Mouse (Mus musculus) gastrocnemius, postnatal 14 days (tissue): ENCODE results near the gene Coro1a. TPM values are rescaled to one million over a fixed set of nuclear protein-coding genes. Genes with fewer than 3 reads are reported as not detected.
A peak's percentile ranks its signal among the peaks of the same experiment; 100 is the strongest.
"Not testable (repeated sequence)": the region's sequence is repeated elsewhere in the genome, so short reads cannot be mapped to it uniquely, and the experiment has no call there.

Experiments
- DNase-seq: peaks from one replicate; pipeline ENCODE4 v3.0.0; 2021; ENCODE audit warnings: mixed read lengths
- intact Hi-C: fragments of 180-260 bp; cut with DNase I; formaldehyde crosslinking; loops from one replicate; pipeline ENCODE4 v1.15.1; 2025; ENCODE audit warnings: low total_unique reads
- total RNA-seq, 2 experiments: library from RNA; stranded (reverse); gene quantifications; 2 replicates each; pipeline ENCODE4 v1.2.3; 2021

Coro1a gene
- total RNA-seq, 2 experiments from 2014 or later: 2.7 to 3.6 TPM

DNA sequence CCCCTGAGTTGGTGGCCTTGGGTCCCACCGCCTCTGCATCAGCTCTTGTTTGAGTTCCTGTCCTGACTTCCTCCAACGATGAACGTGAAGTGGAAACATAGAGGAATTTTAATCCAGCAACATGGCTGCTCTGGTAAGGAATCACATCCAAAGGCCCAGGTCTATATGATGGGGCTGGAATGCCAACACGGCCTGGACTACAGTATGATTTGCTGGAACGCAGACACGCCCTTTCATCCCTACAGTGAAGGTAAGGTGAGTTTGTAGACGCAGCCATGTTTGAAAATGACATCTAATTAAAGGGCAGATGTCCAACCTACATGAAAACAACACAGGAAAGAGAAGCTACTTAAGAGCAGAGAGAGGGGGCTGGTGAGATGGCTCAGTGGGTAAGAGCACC is 13.8 kb downstream of the Coro1a start:
- no peak for DNase-seq
- intact Hi-C loops: loop anchor here (5.0 kb wide), 1 partner anchor 41 kb away; no protein-coding TSS in a partner anchor

- intact Hi-C loops: loop anchor here (5.0 kb wide), 1 partner anchor 41 kb away; no protein-coding TSS in a partner anchor
- peak; percentile 81 for DNase-seq
These were observed 14.3 kb downstream of the Coro1a start for GRCm38 (mm10) chr7:126693256-126693655.

- DNase-seq: no peak
- intact Hi-C loops: loop anchor here (5.0 kb wide), 1 partner anchor 40 kb away; no protein-coding TSS in a partner anchor
These were observed 15.2 kb downstream of the Coro1a start for GRCm38 (mm10) chr7:126692426-126692825.

GRCm38 (mm10) chr7:126691676-126692075 is 15.9 kb downstream of the Coro1a start:
- DNase-seq: no peak
- intact Hi-C loops: loop anchor here (5.0 kb wide), 1 partner anchor 39 kb away; no protein-coding TSS in a partner anchor

GRCm38 (mm10) chr7:126690737-126691136 is 16.9 kb downstream of the Coro1a start:
- intact Hi-C loops: loop anchor here (5.0 kb wide), 1 partner anchor 38 kb away; no protein-coding TSS in a partner anchor

GRCm38 (mm10) chr7:126689021-126689420 is 18.6 kb downstream of the Coro1a start:
- intact Hi-C loops: no loop called here
- DNase-seq: no peak

More at GRCm38 (mm10) chr7:126690737-126691136, 16.9 kb downstream of the Coro1a start:
- DNase-seq: no peak

GRCm38 (mm10) chr7:126688156-126688555 is 19.4 kb downstream of the Coro1a start:
- intact Hi-C loops, DNase-seq: not testable (repeated sequence)

GRCm38 (mm10) chr7:126681221-126681620 is 26.4 kb downstream of the Coro1a start:
- intact Hi-C loops: no loop called here
- no peak for DNase-seq

GRCm38 (mm10) chr7:126679683-126680082 is 27.9 kb downstream of the Coro1a start:
- intact Hi-C loops: no loop called here
- no peak for DNase-seq

DNA sequence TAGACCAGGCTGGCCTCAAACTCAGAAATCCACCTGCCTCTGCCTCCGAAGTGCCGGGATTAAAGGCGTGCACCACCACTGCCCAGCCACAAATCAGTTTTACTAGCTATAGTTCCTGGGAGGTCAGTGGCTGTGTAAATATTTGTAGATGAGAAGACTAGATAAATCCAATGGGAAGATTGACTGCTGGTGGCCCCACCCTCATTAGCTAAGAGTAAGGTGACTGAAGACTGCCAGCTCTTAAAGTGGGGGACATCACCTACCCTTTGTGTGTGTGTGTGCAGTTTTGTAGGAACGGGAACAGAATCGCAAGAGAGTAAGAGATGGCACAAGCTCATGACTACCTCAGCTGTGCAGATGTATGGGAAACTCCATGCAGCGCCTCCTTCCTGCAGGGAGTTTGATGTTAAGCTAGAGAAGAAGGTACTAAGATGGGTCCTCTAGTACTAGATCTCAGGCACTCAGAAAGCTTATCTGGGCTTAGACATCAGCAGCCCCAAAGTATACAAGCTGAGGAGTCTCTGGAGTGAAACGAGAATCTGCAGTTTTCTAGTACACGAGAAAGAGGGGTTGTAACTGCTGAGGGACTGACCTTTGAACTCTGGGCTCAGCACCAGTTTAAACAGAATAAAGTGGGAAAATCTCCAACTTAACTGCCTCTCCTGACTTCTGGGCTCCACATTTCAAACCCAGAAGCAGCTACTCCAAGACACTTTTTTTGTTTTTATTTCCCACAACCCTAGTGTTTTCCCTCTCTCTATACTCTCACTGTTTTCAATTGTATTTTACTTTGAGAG is 28.8 kb downstream of the Coro1a start:
- intact Hi-C loops: no loop called here
- DNase-seq: no peak

GRCm38 (mm10) chr7:126676631-126677220 is 30.9 kb downstream of the Coro1a start:
- intact Hi-C loops: no loop called here
- DNase-seq: no peak

GRCm38 (mm10) chr7:126676207-126676606 is 31.4 kb downstream of the Coro1a start, which contains the start of gene Sult1a1:
Sult1a1 (minus strand) TSS chr7:126676432.
- DNase-seq: no peak

DNA sequence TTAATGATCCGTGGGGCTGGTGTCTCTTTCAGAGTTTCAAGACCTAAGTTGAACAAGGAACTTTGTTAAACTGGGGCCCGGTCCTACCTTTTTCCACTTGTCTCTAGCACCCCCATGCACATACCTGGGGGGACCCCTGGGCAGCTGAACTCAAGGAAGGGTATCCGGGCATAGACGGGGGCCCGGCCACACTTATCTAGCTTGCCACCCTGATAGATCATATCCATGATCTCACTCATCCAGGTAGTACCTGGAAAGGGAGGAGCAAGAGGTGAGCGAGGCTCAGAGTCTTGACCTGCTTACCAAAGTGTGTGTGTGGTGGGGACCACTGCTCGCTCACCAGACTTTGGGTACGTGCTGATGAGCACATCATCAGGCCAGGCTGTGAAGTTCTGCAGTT is 32.5 kb downstream of the Coro1a start:
- intact Hi-C loops: no loop called here
- DNase-seq: no peak

More at GRCm38 (mm10) chr7:126676207-126676606, 31.4 kb downstream of the Coro1a start, which contains the start of gene Sult1a1:
- intact Hi-C loops: no loop called here

DNA sequence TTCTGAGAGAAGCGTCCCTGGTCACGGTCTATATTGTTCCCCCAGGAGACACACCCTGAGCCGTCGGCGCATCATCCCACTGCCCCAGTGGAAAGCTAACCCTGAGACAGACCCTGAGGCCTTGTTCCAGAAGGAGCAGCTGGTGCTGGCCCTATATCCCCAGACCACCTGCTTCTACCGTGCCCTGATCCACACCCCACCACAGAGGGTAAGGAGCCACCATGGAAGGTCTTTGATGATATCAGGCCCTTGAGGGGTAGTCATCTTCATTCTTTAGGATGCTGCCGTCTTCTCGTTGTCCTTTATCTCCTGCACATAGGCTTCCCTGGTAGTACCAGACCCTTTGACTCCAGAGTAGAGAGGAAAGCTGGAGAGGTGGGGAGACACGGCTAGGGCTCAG is 35.5 kb downstream of the Coro1a start:
- intact Hi-C loops: no loop called here
- DNase-seq: no peak

GRCm38 (mm10) chr7:126670152-126670551 is 37.4 kb downstream of the Coro1a start:
- no peak for DNase-seq
- intact Hi-C loops: no loop called here

DNA sequence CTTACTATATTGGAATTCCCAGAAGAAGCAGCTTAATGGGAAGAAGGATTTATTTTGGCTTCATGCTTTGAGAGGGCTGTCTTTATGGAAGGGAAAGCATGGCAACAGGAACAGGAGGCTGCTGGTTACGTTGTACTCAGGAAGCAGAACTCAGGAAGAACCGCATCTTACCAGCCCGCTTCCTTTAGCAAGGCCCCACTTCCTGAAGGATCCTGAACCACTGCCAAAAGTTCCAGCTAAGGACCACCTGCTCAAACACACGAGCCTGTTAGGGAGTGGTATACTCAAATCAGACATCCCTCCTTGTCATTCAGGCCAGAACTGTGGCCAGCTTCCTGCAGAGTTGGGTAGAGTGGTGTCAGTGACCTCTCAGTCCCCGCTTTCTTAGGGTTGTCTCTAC is 39.1 kb downstream of the Coro1a start:
- intact Hi-C loops: no loop called here
- no peak for DNase-seq

GRCm38 (mm10) chr7:126667495-126668090 is 40.0 kb downstream of the Coro1a start:
- intact Hi-C loops: no loop called here
- DNase-seq: no peak

DNA sequence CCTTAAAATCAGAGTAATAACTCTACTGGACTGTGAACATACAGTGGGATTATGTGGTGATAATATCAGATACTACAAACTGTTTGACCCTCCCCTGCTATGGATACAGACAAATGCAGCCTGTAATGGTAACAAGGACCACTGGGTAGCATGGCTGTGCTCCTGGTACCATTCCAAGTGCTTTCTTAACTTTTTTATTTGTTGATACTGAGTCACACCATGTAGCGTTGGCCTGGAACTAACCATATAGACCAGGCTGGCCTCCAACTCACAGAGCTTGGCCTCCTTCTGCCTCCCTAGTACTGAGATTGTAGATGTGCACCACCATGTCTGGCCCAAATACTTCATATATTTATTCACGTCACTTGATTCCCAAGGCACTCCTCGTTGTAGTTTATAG is 42.3 kb downstream of the Coro1a start:
- DNase-seq: no peak
- intact Hi-C loops: no loop called here

- no peak for DNase-seq
- intact Hi-C loops: no loop called here
These were observed 43.9 kb downstream of the Coro1a start for GRCm38 (mm10) chr7:126663646-126664045.

GRCm38 (mm10) chr7:126659771-126660170 is 47.8 kb downstream of the Coro1a start:
- intact Hi-C loops: no loop called here
- DNase-seq: no peak
